Mouse (Mus musculus) midbrain, postnatal 0 days (tissue): ENCODE data around the gene Mthfsd. TPM values are rescaled to one million over a fixed set of nuclear protein-coding genes. Genes with fewer than 3 reads are reported as not detected.

ENCODE experiments used
- ATAC-seq: fragments of 200-750 bp; cut with Nextera tagmentation; 2 replicates; pipeline ENCODE4 v1.8.0; 2017; ENCODE audit warnings: moderate number of reproducible peaks, mild to moderate bottlenecking, moderate TSS enrichment, moderate library complexity; ENCODE audit not compliant: low FRiP score
- DNase-seq: peaks from one replicate; pipeline ENCODE4 v3.0.0-alpha.2; 2015; ENCODE audit warnings: low spot score
- H3K27ac ChIP-seq: fragments of 300-500 bp; sonication (generic); 2 replicates; pipeline ENCODE4 v1.5.1; 2014; ENCODE audit warnings: low read depth, mild to moderate bottlenecking, low read length, mixed read lengths
- H3K27me3 ChIP-seq: fragments of 300-500 bp; sonication (generic); 2 replicates; pipeline ENCODE4 v1.6.1; 2014; ENCODE audit warnings: low read length, control low read depth, mixed read lengths; ENCODE audit not compliant: insufficient read depth
- H3K36me3 ChIP-seq: fragments of 300-500 bp; sonication (generic); 2 replicates; pipeline ENCODE4 v1.6.1; 2014; ENCODE audit warnings: low read length, control low read depth, mixed read lengths; ENCODE audit not compliant: insufficient read depth
- H3K4me1 ChIP-seq: fragments of 300-500 bp; sonication (generic); 2 replicates; pipeline ENCODE4 v1.6.1; 2014; ENCODE audit warnings: mild to moderate bottlenecking, control low read depth, antibody characterized with exemption, low read length, mixed read lengths; ENCODE audit not compliant: insufficient read depth
- H3K4me2 ChIP-seq: fragments of 300-500 bp; sonication (generic); 2 replicates; pipeline ENCODE4 v1.6.1; 2014; ENCODE audit warnings: low read depth, mild to moderate bottlenecking, low read length, mixed read lengths; ENCODE audit not compliant: poor library complexity, severe bottlenecking
- H3K4me3 ChIP-seq: fragments of 300-500 bp; sonication (generic); 2 replicates; pipeline ENCODE4 v1.5.1; 2014; ENCODE audit warnings: low read depth, mild to moderate bottlenecking, low read length, moderate library complexity
- H3K9ac ChIP-seq: fragments of 300-500 bp; sonication (generic); replicated peaks from 2 replicates; pipeline ENCODE4 v1.6.1; 2014; ENCODE audit warnings: mild to moderate bottlenecking, low read length, moderate library complexity, mixed read lengths; ENCODE audit not compliant: poor library complexity, severe bottlenecking
- H3K9me3 ChIP-seq: fragments of 300-500 bp; sonication (generic); 2 replicates; pipeline ENCODE4 v1.6.1; 2016; ENCODE audit warnings: low read length, control low read depth
- CTCF ChIP-seq: IDR thresholded peaks from 2 replicates; pipeline ENCODE4 v1.5.1; 2016; ENCODE audit warnings: antibody characterized with exemption, mild to moderate bottlenecking
- WGBS: fragments of 180-500 bp; shearing (Covaris S2); extraction: QIAGEN DNeasy Blood & Tissue Kit; methylation state at CpG from one replicate; pipeline ENCODE4 v1.1.7; 2014; 5-methylcytosine and 5-hydroxymethylcytosine counted together
- polyA plus RNA-seq: library from polyadenylated mRNA; unstranded; fragments of >200 nt; fragmentation: Nextera tagmentation; extraction: Ambion mirVana; gene quantifications from 2 replicates; pipeline ENCODE4 v1.2.1, GENCODE M21; 2015
- total RNA-seq: library from RNA; depleted of rRNA; stranded (reverse); fragments of >200 nt; gene quantifications from 2 replicates; pipeline ENCODE4 v1.2.3, GENCODE M21; 2014

Gene Mthfsd
- total and polyA plus RNA-seq, 2 experiments from 2014 or later, result 37.2 to 53.4 TPM

DNA sequence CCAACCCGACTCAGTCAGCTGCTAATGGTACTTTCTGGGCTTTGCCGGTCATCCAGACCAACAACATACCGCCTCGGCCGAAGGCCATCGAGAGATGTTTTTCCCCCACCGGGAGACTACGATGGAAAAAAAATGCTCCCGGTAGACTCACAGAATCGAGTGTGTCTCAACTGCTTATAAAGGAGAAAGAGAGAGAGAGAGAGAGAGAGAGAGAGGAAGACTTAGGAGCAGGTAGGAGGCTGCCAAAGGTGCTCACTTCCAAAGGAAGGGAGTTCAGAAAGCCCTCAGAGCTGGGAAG is 33.4 kb downstream of the Mthfsd start:
- DNase-seq, result no peak
- H3K27me3 ChIP-seq, result peaks cover 89% of the 10 kb centered on the region
- no peak for ATAC-seq
- no peak overlapping the region for H3K4me3 ChIP-seq
- no peak overlapping the region for H3K4me2 ChIP-seq
- 2% methylated on average over 10 of the region's 10 CpGs for WGBS
- no peak for TF ChIP-seq CTCF
- H3K4me1 ChIP-seq, result no peaks in the 10 kb centered on the region
- no peaks in the 10 kb centered on the region for H3K9me3 ChIP-seq
- H3K9ac ChIP-seq, result no peak overlapping the region
- no peaks in the 10 kb centered on the region for H3K36me3 ChIP-seq
- no peak overlapping the region for H3K27ac ChIP-seq

DNA sequence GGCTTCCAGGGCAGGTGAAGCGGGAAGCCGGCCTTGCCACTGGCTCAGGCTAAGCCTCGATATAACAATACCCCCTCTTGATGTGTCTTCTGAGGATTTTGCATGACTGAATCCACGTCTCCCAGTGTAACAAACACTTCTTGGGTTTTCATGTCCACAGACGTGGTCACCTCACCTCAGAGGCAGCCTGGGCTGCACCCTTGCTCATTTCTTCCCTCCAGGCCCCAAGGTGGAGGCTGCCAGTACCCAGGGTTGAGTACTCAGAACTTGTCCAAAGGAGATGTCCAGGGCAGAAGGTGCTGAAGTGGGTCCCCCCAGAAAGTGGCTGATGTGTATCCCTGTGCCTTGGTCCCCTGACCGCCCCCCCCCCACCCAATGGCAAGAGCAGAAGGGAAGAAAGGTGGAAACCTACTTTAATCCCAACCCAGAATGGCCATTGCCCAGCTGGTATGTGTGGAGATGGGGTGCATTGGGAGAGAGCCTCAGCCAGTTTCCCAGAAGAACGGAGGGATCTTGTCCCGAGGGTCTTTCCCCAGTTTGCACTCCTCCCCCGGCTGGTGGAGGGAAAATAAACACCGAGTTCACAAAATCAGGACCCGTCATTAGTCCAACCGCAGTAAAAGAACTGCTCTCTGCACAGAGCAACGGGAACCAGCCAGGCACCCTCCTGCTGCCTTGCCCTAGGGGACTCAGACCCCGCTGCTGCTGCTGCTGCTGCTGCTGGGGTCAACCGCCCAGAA is 33.9 kb downstream of the Mthfsd start:
- Histone ChIP-seq H3K27me3 (peaks cover 88% of the 10 kb centered on the region), H3K4me2 (no peak overlapping the region), H3K4me3 (no peak overlapping the region), H3K4me1 (no peaks in the 10 kb centered on the region), H3K36me3 (no peaks in the 10 kb centered on the region), H3K27ac (no peak overlapping the region), H3K9ac (no peak overlapping the region), H3K9me3 (no peaks in the 10 kb centered on the region)
- TF ChIP-seq CTCF, result no peak
- no peak for ATAC-seq
- DNase-seq, result no peak
- WGBS, result under 1% methylated on average over 15 of the region's 15 CpGs

DNA sequence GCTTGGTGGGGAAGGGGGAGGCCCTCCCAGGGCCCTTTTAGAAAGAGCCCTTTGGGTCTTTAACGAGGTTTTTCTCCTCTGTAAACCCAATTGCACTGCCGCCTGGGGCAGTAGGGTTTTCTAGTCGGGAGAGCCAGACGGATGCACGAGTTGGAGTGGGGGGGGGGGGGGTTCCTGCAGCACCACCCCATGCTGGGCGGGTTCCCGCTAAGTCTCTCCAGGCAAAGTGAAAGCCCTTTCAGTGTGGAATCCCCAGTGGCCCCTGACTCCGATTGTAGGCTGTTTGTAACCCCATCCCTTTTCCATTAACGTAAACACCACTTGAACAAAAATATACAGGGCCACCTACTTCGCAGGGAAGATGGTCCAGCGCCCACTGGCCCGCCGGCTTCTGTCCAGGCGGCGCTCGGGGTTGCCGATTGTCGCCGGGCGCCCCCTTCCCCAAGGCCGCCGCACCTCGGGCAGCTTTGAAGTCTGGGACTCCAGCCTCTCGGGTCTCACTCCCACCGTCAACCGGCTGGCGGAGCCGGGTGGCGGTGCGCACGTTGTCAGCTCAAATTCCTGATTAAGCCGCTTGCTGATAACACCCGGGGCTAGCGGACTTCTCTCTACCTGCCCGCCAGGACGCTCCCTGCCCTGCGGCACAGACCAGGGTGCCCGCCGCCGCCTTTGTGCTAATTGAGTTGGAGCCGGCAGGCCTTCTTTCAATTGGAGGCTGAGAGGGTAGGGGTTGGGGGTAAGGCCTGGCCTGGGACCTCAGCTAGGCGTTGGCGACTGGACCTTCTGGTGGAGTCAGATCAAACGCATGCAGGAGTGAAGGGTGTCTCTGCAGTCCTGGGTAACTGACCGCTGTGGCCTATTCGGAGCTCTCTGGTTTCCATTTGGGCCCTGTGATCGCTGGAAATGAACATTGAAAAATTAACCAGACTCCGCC is 34.8 kb downstream of the Mthfsd start:
- H3K36me3 ChIP-seq, result no peaks in the 10 kb centered on the region
- TF ChIP-seq CTCF, result no peak

DNA sequence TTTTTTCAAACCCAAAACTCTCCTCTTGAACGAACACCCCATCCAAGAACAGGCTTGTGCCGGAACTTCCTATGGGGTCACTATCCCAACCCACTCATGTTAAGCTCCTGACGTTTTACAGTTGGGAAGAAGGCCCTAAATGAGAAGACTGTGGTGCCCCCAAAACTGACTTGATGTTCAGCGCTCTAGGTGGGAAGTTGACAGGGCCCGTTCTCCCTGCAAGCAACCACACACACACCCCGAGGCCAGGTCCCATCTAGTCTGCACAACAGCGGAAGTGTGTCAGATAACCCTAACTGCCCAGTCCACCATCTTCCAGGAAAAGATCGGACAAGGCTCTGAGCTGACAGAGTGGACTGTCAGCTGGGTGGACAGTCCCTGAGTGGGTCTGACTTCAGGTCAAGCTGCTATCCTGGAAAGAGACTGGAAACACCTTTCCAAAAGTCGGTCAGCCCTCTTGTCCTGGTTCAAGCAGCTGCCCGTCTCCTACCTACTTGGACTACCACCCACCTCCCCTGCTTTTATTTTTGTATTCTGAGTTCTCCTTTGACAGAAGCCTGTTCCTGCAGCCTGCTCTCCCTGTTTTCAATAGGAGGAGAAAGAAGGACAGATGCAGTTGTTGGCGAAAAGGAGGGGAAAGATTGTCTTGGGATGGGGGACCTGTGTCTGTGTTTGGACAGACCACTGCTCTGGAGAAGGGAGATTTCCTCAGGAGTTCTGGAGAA is 35.6 kb downstream of the Mthfsd start:
- Histone ChIP-seq H3K4me3 (no peak overlapping the region), H3K9me3 (no peaks in the 10 kb centered on the region), H3K4me1 (no peaks in the 10 kb centered on the region), H3K4me2 (no peak overlapping the region), H3K27me3 (peaks cover 75% of the 10 kb centered on the region), H3K27ac (no peak overlapping the region), H3K9ac (no peak overlapping the region), H3K36me3 (no peaks in the 10 kb centered on the region)
- no peak for TF ChIP-seq CTCF
- ATAC-seq (no peak), DNase-seq (no peak)
- WGBS, result 12% methylated on average over 11 of the region's 11 CpGs

More for the DNA sequence above, 34.8 kb downstream of the Mthfsd start:
- Histone ChIP-seq H3K4me3 (0 out of 2 replicates have a peak overlapping the region, but pooled peaks have one; percentile 2), H3K4me2 (0 out of 2 replicates have a peak overlapping the region, but pooled peaks have one; percentile 10), H3K9ac (no peak overlapping the region), H3K4me1 (no peaks in the 10 kb centered on the region), H3K27ac (no peak overlapping the region), H3K9me3 (no peaks in the 10 kb centered on the region), H3K27me3 (peaks cover 82% of the 10 kb centered on the region)
- ATAC-seq (no peak), DNase-seq (no peak)
- WGBS, result under 1% methylated on average over 48 of the region's 48 CpGs

DNA sequence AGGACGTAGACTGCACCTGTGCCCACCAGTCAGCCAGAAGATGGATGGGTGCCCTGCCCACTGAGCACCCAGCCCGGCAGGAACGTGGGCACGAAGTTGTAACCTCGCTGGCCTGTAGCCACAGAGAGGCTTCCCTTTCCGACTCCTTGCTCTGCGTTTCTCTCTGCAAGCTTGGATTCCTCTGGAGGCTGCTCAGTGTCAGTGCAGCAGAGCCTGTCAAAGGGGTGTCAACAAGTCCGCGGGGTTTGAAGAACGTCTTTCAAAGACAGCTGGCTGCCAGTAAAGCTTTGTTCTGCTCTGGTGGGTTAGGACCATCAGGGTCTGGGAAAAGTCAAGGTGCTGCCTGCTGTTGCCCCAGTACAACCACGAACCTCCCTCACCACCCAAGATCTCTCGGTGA is 36.7 kb downstream of the Mthfsd start:
- WGBS, result 2% methylated on average over 12 of the region's 12 CpGs
- Histone ChIP-seq H3K36me3 (no peaks in the 10 kb centered on the region), H3K4me3 (no peak overlapping the region), H3K4me1 (no peaks in the 10 kb centered on the region), H3K4me2 (no peak overlapping the region), H3K9ac (no peak overlapping the region), H3K9me3 (no peaks in the 10 kb centered on the region), H3K27me3 (peaks cover 64% of the 10 kb centered on the region), H3K27ac (no peak overlapping the region)
- TF ChIP-seq CTCF, result peak; percentile 73
- no peak for ATAC-seq
- peak; percentile 32 for DNase-seq
